Mouse (Mus musculus): ENCODE data around the gene Dthd1.

DNA sequence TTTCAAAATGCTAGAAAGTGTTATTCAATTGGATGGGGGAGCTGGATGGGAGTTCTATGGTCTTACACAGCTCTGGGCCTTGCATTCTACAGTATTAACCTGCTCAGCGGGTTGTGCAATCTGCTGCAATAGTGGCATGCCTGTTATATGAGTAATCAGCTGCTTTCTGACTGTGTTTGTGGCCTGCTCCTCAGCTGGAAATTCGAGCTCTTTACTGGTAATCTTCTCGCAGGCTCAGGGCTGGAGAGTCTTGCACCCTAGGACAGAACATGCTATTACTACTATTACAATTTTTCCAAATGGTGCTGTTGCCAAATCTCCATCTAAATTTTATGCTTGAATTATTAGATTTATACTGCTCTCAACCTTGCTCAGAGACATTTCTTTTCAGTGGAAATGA is 26.8 kb upstream of the Dthd1 start:
- no peak for TF ChIP-seq GATA1 (IDR thresholded peaks at IDR 0.05; ENCODE audit: low read length)
- TF ChIP-seq TAL1 (IDR thresholded peaks at IDR 0.05; ENCODE audit: low read length) = no peak
